Mouse (Mus musculus): ENCODE results near the gene Olfr419.

Gene Olfr419

GRCm38 (mm10) chr1:174251961-174252360, at the start of gene Olfr419:
Olfr419 (minus strand) TSS chr1:174252061.
- no peak for DNase-seq (ENCODE audit: low read depth, low spot score)

GRCm38 (mm10) chr1:174270643-174271042, 18.8 kb upstream of the Olfr419 start:
- no peak for DNase-seq (ENCODE audit: low read depth, low spot score)

- DNase-seq (ENCODE audit: low read depth, low spot score) = no peak
These were observed 17.3 kb upstream of the Olfr419 start for GRCm38 (mm10) chr1:174269162-174269561.

- DNase-seq (ENCODE audit: low read depth, low spot score) = no peak
These were observed 16.0 kb upstream of the Olfr419 start for GRCm38 (mm10) chr1:174267816-174268215.

GRCm38 (mm10) chr1:174250376-174250775, 1.5 kb downstream of the Olfr419 start:
- no peak for DNase-seq (ENCODE audit: low read depth, low spot score)

- DNase-seq (ENCODE audit: low read depth, low spot score) = peak; percentile 26
These were observed 4.7 kb downstream of the Olfr419 start for GRCm38 (mm10) chr1:174247170-174247569.

- no peak for DNase-seq (ENCODE audit: low read depth, low spot score)
These were observed 5.8 kb downstream of the Olfr419 start for GRCm38 (mm10) chr1:174246080-174246479.

- DNase-seq (ENCODE audit: low read depth, low spot score) = peak; percentile 4
These were observed 7.2 kb downstream of the Olfr419 start for GRCm38 (mm10) chr1:174244621-174245020.

- no peak for DNase-seq (ENCODE audit: low read depth, low spot score)
These were observed 11.9 kb downstream of the Olfr419 start for GRCm38 (mm10) chr1:174239916-174240315.

GRCm38 (mm10) chr1:174216528-174217204, 35.2 kb downstream of the Olfr419 start:
- DNase-seq (ENCODE audit: low read depth, low spot score) = no peak

GRCm38 (mm10) chr1:174215270-174216038, 36.4 kb downstream of the Olfr419 start:
- DNase-seq (ENCODE audit: low read depth, low spot score) = no peak

- no peak for DNase-seq (ENCODE audit: low read depth, low spot score)
These were observed 39.6 kb downstream of the Olfr419 start for GRCm38 (mm10) chr1:174212286-174212685.

GRCm38 (mm10) chr1:174204699-174205098, 47.2 kb downstream of the Olfr419 start:
- no peak for DNase-seq (ENCODE audit: low read depth, low spot score)

All from brain, embryonic 18.5 days (tissue).